Mouse (Mus musculus) limb, embryonic 11.5 days (tissue): Measurements from ENCODE around the gene Brca1. TPM values are rescaled to one million over a fixed set of nuclear protein-coding genes. Genes with fewer than 3 reads are reported as not detected.
"Not testable (repeated sequence)": the region's sequence is repeated elsewhere in the genome, so short reads cannot be mapped to it uniquely, and the experiment has no call there.

Experiments
- ATAC-seq: fragments of 200-750 bp; cut with Nextera tagmentation; 2 replicates; pipeline ENCODE4 v1.8.0; 2017; ENCODE audit warnings: low read depth; ENCODE audit not compliant: insufficient number of reproducible peaks, low FRiP score, low TSS enrichment
- DNase-seq: peaks from one replicate; pipeline ENCODE4 v3.0.0-alpha.2; 2015; ENCODE audit warnings: low spot score
- H3K27ac ChIP-seq: fragments of 300-500 bp; sonication (generic); replicated peaks from 2 replicates; pipeline ENCODE4 v1.5.1; 2014; ENCODE audit warnings: low read depth, mild to moderate bottlenecking, low read length
- H3K27me3 ChIP-seq: fragments of 300-500 bp; sonication (generic); 2 replicates; pipeline ENCODE4 v1.6.1; 2014; ENCODE audit warnings: mild to moderate bottlenecking, low read length, mixed read lengths; ENCODE audit not compliant: control insufficient read depth, insufficient read depth
- H3K36me3 ChIP-seq: fragments of 300-500 bp; sonication (generic); 2 replicates; pipeline ENCODE4 v1.6.1; 2014; ENCODE audit warnings: mild to moderate bottlenecking, low read length, moderate library complexity, mixed read lengths; ENCODE audit not compliant: control insufficient read depth, insufficient read depth
- H3K4me1 ChIP-seq: fragments of 300-500 bp; sonication (generic); 2 replicates; pipeline ENCODE4 v1.6.1; 2014; ENCODE audit warnings: low read length, mixed read lengths; ENCODE audit not compliant: control insufficient read depth, insufficient read depth
- H3K4me2 ChIP-seq: fragments of 300-500 bp; sonication (generic); 2 replicates; pipeline ENCODE4 v1.6.1; 2014; ENCODE audit warnings: low read depth, mild to moderate bottlenecking, moderate library complexity; ENCODE audit not compliant: severe bottlenecking
- H3K4me3 ChIP-seq: fragments of 300-500 bp; sonication (generic); 2 replicates; pipeline ENCODE4 v1.5.1; 2014; ENCODE audit warnings: low read depth, low read length
- H3K9ac ChIP-seq: fragments of 300-500 bp; sonication (generic); 2 replicates; pipeline ENCODE4 v1.6.1; 2014; ENCODE audit warnings: mild to moderate bottlenecking, low read length
- H3K9me3 ChIP-seq: fragments of 300-500 bp; sonication (generic); 2 replicates; pipeline ENCODE4 v1.6.1; 2016; ENCODE audit warnings: low read length; ENCODE audit not compliant: control insufficient read depth
- WGBS: fragments of 180-500 bp; shearing (Covaris S2); extraction: QIAGEN DNeasy Blood & Tissue Kit; methylation state at CpG from one replicate; pipeline ENCODE4 v1.1.7; 2014; 5-methylcytosine and 5-hydroxymethylcytosine counted together
- polyA plus RNA-seq: library from polyadenylated mRNA; unstranded; fragments of >200 nt; fragmentation: Nextera tagmentation; extraction: Ambion mirVana; gene quantifications from 2 replicates; pipeline ENCODE4 v1.2.1, GENCODE M21; 2014

The Brca1 gene
- polyA plus RNA-seq, 1 experiment from 2014 or later, result 23.2 TPM

- DNase-seq (no peak), ATAC-seq (no peak)
- Histone ChIP-seq H3K27ac (no peak overlapping the region), H3K4me3 (no peak overlapping the region), H3K9me3 (no peaks in the 10 kb centered on the region), H3K36me3 (no peaks in the 10 kb centered on the region), H3K4me1 (no peaks in the 10 kb centered on the region), H3K4me2 (no peak overlapping the region), H3K9ac (no peak overlapping the region), H3K27me3 (no peaks in the 10 kb centered on the region)
- WGBS, result 90% methylated on average over 7 of the region's 7 CpGs
These were observed 96.1 kb downstream of the Brca1 start for GRCm38 (mm10) chr11:101455627-101456026.

- Histone ChIP-seq H3K36me3 (no peaks in the 10 kb centered on the region), H3K9me3 (no peaks in the 10 kb centered on the region), H3K4me1 (no peaks in the 10 kb centered on the region), H3K27ac (no peak overlapping the region), H3K9ac (no peak overlapping the region), H3K27me3 (no peaks in the 10 kb centered on the region), H3K4me2 (no peak overlapping the region), H3K4me3 (no peak overlapping the region)
- WGBS, result 79% methylated on average over 6 of the region's 6 CpGs
- ATAC-seq, result no peak
- no peak for DNase-seq
These were observed 97.1 kb downstream of the Brca1 start for GRCm38 (mm10) chr11:101454702-101455101.

DNA sequence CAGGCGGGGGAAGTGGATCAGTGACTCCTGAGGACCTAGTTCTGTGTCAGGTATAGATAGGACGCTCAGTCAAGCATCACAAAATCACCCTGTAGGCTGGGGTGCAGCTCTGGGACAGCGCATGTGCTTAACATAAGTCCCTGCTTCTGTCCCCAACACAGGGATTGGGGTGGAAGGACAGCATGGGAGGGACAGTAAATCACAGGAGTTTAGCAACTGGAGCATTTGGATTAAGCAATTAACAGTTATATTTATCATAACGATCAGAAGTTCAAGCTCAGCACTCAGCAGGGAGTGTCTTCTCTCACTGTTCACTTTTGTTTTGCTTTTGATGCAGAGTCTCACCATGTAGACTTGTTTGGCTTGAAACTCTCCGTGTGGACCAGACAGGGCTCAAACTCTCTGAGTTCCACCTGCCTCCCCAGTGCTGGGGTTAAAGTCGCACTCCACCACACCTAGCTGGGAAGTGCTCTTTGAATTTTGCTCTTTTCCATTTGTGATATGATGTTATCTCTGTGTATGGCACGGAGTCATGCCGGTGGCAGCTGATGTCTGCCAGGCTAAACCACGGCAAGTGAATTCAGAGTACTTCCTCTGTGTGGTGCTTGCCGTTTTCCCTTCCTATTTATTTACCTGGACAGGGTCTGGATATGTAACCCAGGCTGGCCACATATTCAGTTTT is 99.5 kb downstream of the Brca1 start:
- WGBS, result 74% methylated on average over 10 of the region's 10 CpGs
- H3K4me1 ChIP-seq, result no peaks in the 10 kb centered on the region

DNA sequence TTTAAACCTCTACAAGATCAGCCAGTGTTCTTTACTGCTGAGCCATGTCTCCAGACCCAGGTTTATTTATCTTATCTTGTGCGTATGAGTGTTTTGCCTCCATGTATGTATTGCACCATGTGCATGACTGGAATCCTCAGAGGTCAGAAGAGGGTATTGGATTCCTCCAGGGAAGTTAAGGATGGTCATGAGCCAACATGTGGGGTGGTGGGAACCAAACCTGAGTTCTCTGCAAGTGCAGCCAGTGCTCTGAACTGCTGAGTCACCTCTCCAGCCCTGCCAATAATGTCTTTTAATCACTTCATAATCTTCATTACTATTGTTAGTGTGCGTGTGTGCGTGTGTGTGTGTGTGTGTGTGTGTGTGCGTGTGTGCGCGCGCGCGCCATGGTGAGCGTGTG is 100.2 kb downstream of the Brca1 start:
- no peak overlapping the region for H3K9ac ChIP-seq
- no peak for ATAC-seq

More for the DNA sequence above, 99.5 kb downstream of the Brca1 start:
- Histone ChIP-seq H3K27me3 (no peaks in the 10 kb centered on the region), H3K4me2 (no peak overlapping the region), H3K9me3 (no peaks in the 10 kb centered on the region), H3K27ac (no peak overlapping the region), H3K9ac (no peak overlapping the region), H3K4me3 (no peak overlapping the region), H3K36me3 (no peaks in the 10 kb centered on the region)
- DNase-seq (no peak), ATAC-seq (no peak)

DNA sequence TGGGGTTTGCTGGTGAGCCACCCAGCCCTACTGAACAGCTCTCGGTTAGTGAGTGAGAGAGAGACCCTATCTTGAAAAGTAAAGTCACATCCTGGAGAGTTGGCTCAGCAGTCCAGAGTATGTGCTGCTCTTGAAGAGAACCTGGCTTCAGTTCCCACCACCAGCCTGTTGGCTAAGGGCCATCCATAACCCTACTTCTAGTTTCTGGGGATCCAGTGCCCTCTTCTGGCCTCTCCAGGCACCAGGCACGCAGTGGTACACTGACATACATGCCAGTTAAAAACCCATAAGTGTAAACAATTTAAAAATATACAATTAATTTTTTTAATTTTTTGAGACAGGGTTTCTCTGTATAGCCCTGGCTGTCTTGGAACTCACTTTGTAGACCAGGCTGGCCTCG is 101.4 kb downstream of the Brca1 start:
- 81% methylated on average over 3 of the region's 3 CpGs for whole genome bisulfite sequencing
- Histone ChIP-seq H3K27me3 (no peaks in the 10 kb centered on the region), H3K9me3 (no peaks in the 10 kb centered on the region), H3K4me1 (no peaks in the 10 kb centered on the region), H3K36me3 (peaks cover 3% of the 10 kb centered on the region; the same call in 1 of the 2 replicates), H3K27ac (no peak overlapping the region), H3K4me3 (no peak overlapping the region), H3K4me2 (no peak overlapping the region), H3K9ac (no peak overlapping the region)
- ATAC-seq (no peak), DNase-seq (no peak)

More for the DNA sequence above, 100.2 kb downstream of the Brca1 start:
- no peak for DNase-seq
- WGBS, result 92% methylated on average over 10 of the region's 10 CpGs
- H3K4me2 ChIP-seq, result no peak overlapping the region
- no peaks in the 10 kb centered on the region for H3K9me3 ChIP-seq
- H3K4me3 ChIP-seq, result no peak overlapping the region
- no peaks in the 10 kb centered on the region for H3K4me1 ChIP-seq
- no peak overlapping the region for H3K27ac ChIP-seq
- H3K36me3 ChIP-seq, result no peaks in the 10 kb centered on the region
- H3K27me3 ChIP-seq, result no peaks in the 10 kb centered on the region

- not testable (repeated sequence) for DNase-seq, H3K36me3 ChIP-seq, H3K4me3 ChIP-seq, H3K4me1 ChIP-seq, H3K27me3 ChIP-seq, ATAC-seq, H3K4me2 ChIP-seq, H3K9ac ChIP-seq, H3K27ac ChIP-seq, H3K9me3 ChIP-seq
- 87% methylated on average over 4 of the region's 4 CpGs for WGBS
These were observed 102.2 kb downstream of the Brca1 start for GRCm38 (mm10) chr11:101449596-101449995.

DNA sequence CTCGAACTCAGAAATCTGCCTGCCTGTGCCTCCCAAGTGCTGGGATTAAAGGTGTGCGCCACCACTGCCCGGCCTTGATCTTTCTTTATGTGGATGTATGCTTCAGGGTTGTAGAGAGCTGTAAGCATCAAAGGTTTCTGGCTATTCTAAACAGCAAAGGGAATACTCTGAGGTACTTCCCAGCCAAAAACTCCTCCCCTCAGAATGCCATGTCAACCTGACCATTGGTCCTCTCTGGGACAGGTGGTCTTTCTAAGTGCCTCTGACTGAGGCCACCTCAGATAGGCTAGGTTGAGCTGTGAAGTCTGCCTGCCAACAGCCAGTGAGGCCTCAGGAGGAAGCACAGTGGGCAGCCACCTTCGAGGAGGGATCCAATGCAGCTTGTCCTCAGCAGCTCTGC is 102.9 kb downstream of the Brca1 start:
- H3K9me3 ChIP-seq, result no peaks in the 10 kb centered on the region
- no peak overlapping the region for H3K27ac ChIP-seq
- no peak overlapping the region for H3K9ac ChIP-seq
- H3K4me2 ChIP-seq, result no peak overlapping the region
- no peaks in the 10 kb centered on the region for H3K27me3 ChIP-seq
- DNase-seq (no peak), ATAC-seq (no peak)
- H3K4me1 ChIP-seq, result peaks cover under 1% of the 10 kb centered on the region; the same call in 1 of the 2 replicates
- no peak overlapping the region for H3K4me3 ChIP-seq
- H3K36me3 ChIP-seq, result peaks cover 16% of the 10 kb centered on the region
- WGBS, result 85% methylated on average over 4 of the region's 4 CpGs

GRCm38 (mm10) chr11:101448274-101448746 is 103.4 kb downstream of the Brca1 start, which contains the start of gene Ifi35:
TSS of gene Ifi35 (plus strand) at chr11:101448407.
- H3K9me3 ChIP-seq, result no peaks in the 10 kb centered on the region
- no peaks in the 10 kb centered on the region for H3K27me3 ChIP-seq
- peaks cover 21% of the 10 kb centered on the region for H3K36me3 ChIP-seq
- peaks cover 6% of the 10 kb centered on the region; the same call in 1 of the 2 replicates for H3K4me1 ChIP-seq
- peak within 1 kb of the TSS; percentile 30; the same call in 1 of the 2 replicates for H3K9ac ChIP-seq
- peak; percentile 52 for DNase-seq
- H3K4me3 ChIP-seq, result peak within 1 kb of the TSS; percentile 23
- WGBS, result 23% methylated on average over 10 of the region's 10 CpGs
- peak within 1 kb of the TSS; percentile 33 for H3K4me2 ChIP-seq
- no peak for ATAC-seq
- H3K27ac ChIP-seq, result no peak within 1 kb of the TSS; the same call in 1 of the 2 replicates
